Mouse (Mus musculus) heart, adult 2 months (tissue): ENCODE measurements around the gene Igfals.

ENCODE experiments used
- CTCF ChIP-seq: fragments of 200-600 bp; IDR thresholded peaks from 2 replicates; pipeline ENCODE4 v1.8.1; 2022; ENCODE audit warnings: antibody characterized with exemption, mild to moderate bottlenecking, moderate library complexity
- POLR2A ChIP-seq: fragments of 200-500 bp; IDR thresholded peaks from 2 replicates; pipeline ENCODE4 v1.6.1; 2011; ENCODE audit warnings: mild to moderate bottlenecking, low read depth, low read length, control low read depth; ENCODE audit not compliant: insufficient read depth

GRCm38 (mm10) chr17:24878117-24878397, 12.3 kb downstream of the Igfals start:
- no peak for TF ChIP-seq CTCF
- TF ChIP-seq POLR2A: no peak
